Mouse (Mus musculus): ENCODE results near the gene Tnrc6b. TPM values are rescaled to one million over a fixed set of nuclear protein-coding genes. Genes with fewer than 3 reads are reported as not detected.
"Not testable (repeated sequence)": the region's sequence is repeated elsewhere in the genome, so short reads cannot be mapped to it uniquely, and the experiment has no call there.

Gene Tnrc6b
- polyA plus RNA-seq, 1 experiment: 10.0 TPM

- DNase-seq (ENCODE audit: low read depth): no peak
These were observed 204.7 kb downstream of the Tnrc6b start for GRCm38 (mm10) chr15:80915850-80916249.

- DNase-seq (ENCODE audit: low read depth): no peak
These were observed 205.5 kb downstream of the Tnrc6b start for GRCm38 (mm10) chr15:80916621-80917020.

- DNase-seq (ENCODE audit: low read depth): no peak
These were observed 209.2 kb downstream of the Tnrc6b start for GRCm38 (mm10) chr15:80920346-80920745.

GRCm38 (mm10) chr15:80921781-80922180 is 210.7 kb downstream of the Tnrc6b start:
- DNase-seq (ENCODE audit: low read depth): no peak

GRCm38 (mm10) chr15:80924211-80924610 is 213.1 kb downstream of the Tnrc6b start:
- DNase-seq (ENCODE audit: low read depth): no peak

GRCm38 (mm10) chr15:80928811-80929355 is 217.8 kb downstream of the Tnrc6b start:
- DNase-seq (ENCODE audit: low read depth): no peak

- DNase-seq (ENCODE audit: low read depth): no peak
These were observed 219.0 kb downstream of the Tnrc6b start for GRCm38 (mm10) chr15:80930048-80930571.

- DNase-seq (ENCODE audit: low read depth): not testable (repeated sequence)
These were observed 219.7 kb downstream of the Tnrc6b start for GRCm38 (mm10) chr15:80930676-80931320.

- no peak for DNase-seq (ENCODE audit: low read depth)
These were observed 220.3 kb downstream of the Tnrc6b start for GRCm38 (mm10) chr15:80931345-80931960.

GRCm38 (mm10) chr15:80934841-80935240 is 223.7 kb downstream of the Tnrc6b start:
- no peak for DNase-seq (ENCODE audit: low read depth)

- no peak for DNase-seq (ENCODE audit: low read depth)
These were observed 225.6 kb downstream of the Tnrc6b start for GRCm38 (mm10) chr15:80936686-80937085.

- no peak for DNase-seq (ENCODE audit: low read depth)
These were observed 227.5 kb downstream of the Tnrc6b start for GRCm38 (mm10) chr15:80938615-80939014.

GRCm38 (mm10) chr15:80939401-80939800 is 228.3 kb downstream of the Tnrc6b start:
- no peak for DNase-seq (ENCODE audit: low read depth)

- DNase-seq (ENCODE audit: low read depth): no peak
These were observed 230.4 kb downstream of the Tnrc6b start for GRCm38 (mm10) chr15:80941468-80942040.

GRCm38 (mm10) chr15:80945851-80946250 is 234.7 kb downstream of the Tnrc6b start:
- DNase-seq (ENCODE audit: low read depth): no peak

GRCm38 (mm10) chr15:80948145-80949135 is 237.3 kb downstream of the Tnrc6b start, which contains the start of gene Adsl:
TSS of gene Adsl (plus strand) at chr15:80948490.
- DNase-seq (ENCODE audit: low read depth): peak; percentile 30

GRCm38 (mm10) chr15:80949431-80949830 is 238.3 kb downstream of the Tnrc6b start:
- DNase-seq (ENCODE audit: low read depth): no peak

GRCm38 (mm10) chr15:80950055-80950454 is 238.9 kb downstream of the Tnrc6b start:
- DNase-seq (ENCODE audit: low read depth): no peak

GRCm38 (mm10) chr15:80953971-80954370 is 242.9 kb downstream of the Tnrc6b start:
- DNase-seq (ENCODE audit: low read depth): no peak

- no peak for DNase-seq (ENCODE audit: low read depth)
These were observed 243.7 kb downstream of the Tnrc6b start for GRCm38 (mm10) chr15:80954861-80955260.

- DNase-seq (ENCODE audit: low read depth): no peak
These were observed 244.8 kb downstream of the Tnrc6b start for GRCm38 (mm10) chr15:80955836-80956438.
